Mouse (Mus musculus): ENCODE data around the gene Sgsm2.

DNA sequence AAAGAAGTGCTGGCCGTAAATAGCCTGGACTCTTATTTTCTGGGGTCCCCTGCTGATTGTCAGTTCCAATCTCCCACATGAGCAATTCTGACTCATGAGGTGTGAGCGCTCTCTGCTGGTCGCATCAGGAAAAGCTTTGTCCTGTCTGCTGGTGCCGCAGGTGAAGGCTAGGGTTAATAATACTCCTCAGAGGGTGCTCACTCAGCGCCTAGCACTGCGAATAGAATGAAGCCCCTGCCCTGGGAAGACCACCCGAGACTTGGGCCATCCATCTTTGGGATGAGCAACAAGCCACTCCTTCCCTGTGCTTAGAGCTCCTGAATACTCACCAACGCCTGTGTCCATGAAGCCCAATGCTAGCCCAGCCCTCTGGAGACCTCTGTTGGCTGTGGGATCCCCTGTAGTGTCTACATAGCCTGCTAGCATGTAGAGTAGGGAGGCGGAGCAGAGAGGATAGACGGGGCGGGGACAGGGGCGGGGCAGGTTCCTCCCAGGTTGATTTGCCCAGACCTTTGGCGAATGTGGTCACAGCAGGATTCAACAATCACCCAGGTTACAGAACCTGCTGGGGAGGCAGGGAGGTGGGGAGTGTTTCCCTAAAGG is 48.8 kb downstream of the Sgsm2 start:
- peak; percentile 88 for TF ChIP-seq CTCF (IDR thresholded peaks at IDR 0.05; ENCODE audit: borderline replicate concordance, insufficient read depth, low read depth, low read length)
- no peak for TF ChIP-seq POLR2A (IDR thresholded peaks at IDR 0.05; ENCODE audit: borderline replicate concordance, insufficient read depth, low read length)
